Mouse (Mus musculus) lung, embryonic 14.5 days (tissue): ENCODE measurements around the gene Rab40c. TPM values are rescaled to one million over a fixed set of nuclear protein-coding genes. Genes with fewer than 3 reads are reported as not detected.

Experiments used
- ATAC-seq: fragments of 200-750 bp; cut with Nextera tagmentation; 2 replicates; pipeline ENCODE4 v1.8.0; 2017; ENCODE audit warnings: mild to moderate bottlenecking, moderate TSS enrichment, moderate library complexity; ENCODE audit not compliant: insufficient read depth
- DNase-seq: peaks from one replicate; pipeline ENCODE4 v3.0.0-alpha.2; 2015
- H3K27ac ChIP-seq: fragments of 300-500 bp; sonication (generic); 2 replicates; pipeline ENCODE4 v1.5.1; 2014; ENCODE audit warnings: low read depth, mild to moderate bottlenecking, moderate library complexity
- H3K27me3 ChIP-seq: fragments of 300-500 bp; sonication (generic); 2 replicates; pipeline ENCODE4 v1.6.1; 2014; ENCODE audit warnings: low read length, control low read depth; ENCODE audit not compliant: insufficient read depth
- H3K36me3 ChIP-seq: fragments of 300-500 bp; sonication (generic); 2 replicates; pipeline ENCODE4 v1.6.1; 2014; ENCODE audit warnings: control low read depth; ENCODE audit not compliant: insufficient read depth
- H3K4me1 ChIP-seq: fragments of 300-500 bp; sonication (generic); 2 replicates; pipeline ENCODE4 v1.6.1; 2014; ENCODE audit warnings: antibody characterized with exemption, control low read depth; ENCODE audit not compliant: insufficient read depth
- H3K4me2 ChIP-seq: fragments of 300-500 bp; sonication (generic); 2 replicates; pipeline ENCODE4 v1.6.1; 2014; ENCODE audit warnings: mild to moderate bottlenecking
- H3K4me3 ChIP-seq: fragments of 300-500 bp; sonication (generic); 2 replicates; pipeline ENCODE4 v1.5.1; 2014; ENCODE audit warnings: low read depth, low read length
- H3K9ac ChIP-seq: fragments of 300-500 bp; sonication (generic); 2 replicates; pipeline ENCODE4 v1.6.1; 2014
- H3K9me3 ChIP-seq: fragments of 300-500 bp; sonication (generic); 2 replicates; pipeline ENCODE4 v1.6.1; 2016; ENCODE audit warnings: low read depth, low read length, control low read depth
- CTCF ChIP-seq: IDR thresholded peaks from 2 replicates; pipeline ENCODE4 v1.5.1; 2016; ENCODE audit warnings: antibody characterized with exemption, low read depth
- WGBS: fragments of 180-500 bp; shearing (Covaris S2); extraction: QIAGEN DNeasy Blood & Tissue Kit; methylation state at CpG from one replicate; pipeline ENCODE4 v1.1.7; 2014; 5-methylcytosine and 5-hydroxymethylcytosine counted together
- polyA plus RNA-seq: library from polyadenylated mRNA; unstranded; fragments of >200 nt; fragmentation: Nextera tagmentation; extraction: Ambion mirVana; gene quantifications from 2 replicates; pipeline ENCODE4 v1.2.1, GENCODE M21; 2014

Gene Rab40c
- polyA plus RNA-seq, 1 experiment from 2014 or later, result 15.4 TPM

DNA sequence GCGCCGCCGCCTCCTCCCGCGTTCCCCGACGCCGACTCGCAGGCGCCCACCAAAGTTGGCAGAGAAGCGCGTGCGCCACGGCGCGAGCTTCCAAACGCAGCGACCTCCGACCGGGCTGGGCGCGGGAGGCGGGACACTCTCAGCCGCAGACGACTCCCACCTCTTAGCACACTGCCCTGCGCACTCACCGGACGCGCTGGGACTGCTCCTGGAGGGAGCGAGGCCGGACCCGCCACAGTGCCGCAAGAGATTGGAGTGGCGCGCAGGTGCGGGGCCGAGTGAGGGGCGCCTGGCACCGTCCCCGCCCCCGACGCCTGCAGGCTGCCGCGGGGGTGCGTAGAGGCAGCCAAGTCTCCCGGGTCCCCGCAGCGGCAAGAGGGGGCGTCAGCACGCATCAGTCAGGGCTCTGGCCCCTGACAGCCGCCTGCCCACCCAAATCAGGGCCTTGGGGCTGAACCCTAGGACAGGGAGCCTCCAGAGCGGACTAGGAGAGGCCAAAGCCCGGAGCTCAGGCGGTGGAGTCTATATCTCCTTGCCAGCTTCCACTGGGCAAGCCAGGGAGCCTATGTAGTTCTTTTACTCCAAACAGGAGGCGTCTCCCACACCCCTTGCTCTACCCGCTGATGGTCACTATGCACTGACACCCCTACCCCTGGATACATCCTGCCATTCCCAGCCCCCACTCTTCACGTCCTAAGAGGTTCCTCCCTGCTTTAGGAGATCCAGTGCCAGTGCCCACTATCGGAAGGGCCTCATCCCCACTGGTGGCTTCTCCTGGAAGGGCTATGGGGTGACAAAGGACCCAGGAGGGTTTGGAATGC is 32.5 kb upstream of the Rab40c start, which contains the start of gene A930017K11Rik:
A930017K11Rik (minus strand) TSS at position 763 of the 821 bp plus-strand sequence.
- peak within 1 kb of the TSS; percentile 41 for H3K4me3 ChIP-seq
- peaks cover 40% of the 10 kb centered on the region for H3K27me3 ChIP-seq
- 1% methylated on average over 57 of the region's 58 CpGs for WGBS
- no peak within 1 kb of the TSS for H3K27ac ChIP-seq
- no peaks in the 10 kb centered on the region for H3K9me3 ChIP-seq
- peak within 1 kb of the TSS; percentile 74 for H3K4me2 ChIP-seq
- no peak for TF ChIP-seq CTCF
- peak; percentile 43 for DNase-seq
- 0 out of 2 replicates have a peak, but pooled peaks cover 2% of the 10 kb centered on the region for H3K36me3 ChIP-seq
- 0 out of 2 replicates have a peak, but pooled peaks have one; percentile 35 for ATAC-seq
- H3K4me1 ChIP-seq, result no peaks in the 10 kb centered on the region
- peak within 1 kb of the TSS; percentile 0; the same call in 1 of the 2 replicates for H3K9ac ChIP-seq

- peak overlapping the region; percentile 0; the same call in 1 of the 2 replicates for H3K9ac ChIP-seq
- H3K4me1 ChIP-seq, result no peaks in the 10 kb centered on the region
- TF ChIP-seq CTCF, result no peak
- H3K27me3 ChIP-seq, result peaks cover 40% of the 10 kb centered on the region
- DNase-seq (peak; percentile 32), ATAC-seq (peak; percentile 18; the same call in 1 of the 2 replicates)
- no peaks in the 10 kb centered on the region for H3K36me3 ChIP-seq
- peak overlapping the region; percentile 74 for H3K4me2 ChIP-seq
- no peak overlapping the region for H3K27ac ChIP-seq
- no peaks in the 10 kb centered on the region for H3K9me3 ChIP-seq
- H3K4me3 ChIP-seq, result peak overlapping the region; percentile 41
- under 1% methylated on average over 33 of the region's 33 CpGs for WGBS
These were observed 31.8 kb upstream of the Rab40c start for GRCm38 (mm10) chr17:25951225-25951802.

DNA sequence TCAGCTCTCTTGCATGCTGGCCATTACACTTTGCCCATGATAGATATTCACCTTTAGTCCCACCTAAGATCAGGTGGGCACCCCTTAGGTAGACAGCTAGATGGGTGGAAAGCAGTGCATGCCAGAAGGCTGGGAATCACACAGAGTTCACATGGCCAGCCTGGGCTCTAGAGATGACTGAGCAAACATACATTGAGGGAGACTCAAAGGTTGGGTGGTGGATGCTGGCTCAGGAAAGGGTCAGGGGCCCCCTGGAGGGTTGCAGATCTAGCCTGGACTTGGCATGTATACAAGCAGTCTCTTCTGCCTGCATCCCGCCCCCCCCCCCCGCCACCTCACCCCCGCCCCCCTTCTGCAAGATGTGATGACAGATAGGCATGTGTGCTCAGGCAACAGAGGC is 31.2 kb upstream of the Rab40c start:
- Histone ChIP-seq H3K9me3 (no peaks in the 10 kb centered on the region), H3K27me3 (peaks cover 40% of the 10 kb centered on the region), H3K27ac (no peak overlapping the region), H3K36me3 (no peaks in the 10 kb centered on the region), H3K9ac (no peak overlapping the region), H3K4me2 (no peak overlapping the region), H3K4me3 (no peak overlapping the region), H3K4me1 (no peaks in the 10 kb centered on the region)
- no peak for ATAC-seq
- no peak for TF ChIP-seq CTCF
- DNase-seq, result no peak
- 0% methylated on average over 3 of the region's 3 CpGs for WGBS

DNA sequence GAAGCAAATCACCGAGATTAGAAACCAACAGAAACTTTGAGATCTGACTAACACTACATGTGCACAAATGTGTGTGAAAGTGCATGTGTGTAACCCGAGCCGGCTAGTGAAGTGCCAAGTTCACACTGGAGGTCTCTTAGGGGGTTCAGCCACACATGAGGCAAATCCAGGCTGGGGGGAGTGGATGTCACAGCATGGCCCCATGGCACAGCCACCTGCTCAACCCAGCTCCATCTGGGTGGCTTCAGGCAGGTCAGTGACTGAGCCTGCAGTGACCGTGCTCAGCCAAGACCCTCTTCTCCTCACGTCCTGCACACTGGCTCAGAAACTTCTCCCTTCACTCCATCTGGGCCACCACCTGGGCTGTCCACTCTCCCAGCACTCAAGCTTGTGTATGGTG is 30.5 kb upstream of the Rab40c start:
- Histone ChIP-seq H3K36me3 (no peaks in the 10 kb centered on the region), H3K27ac (no peak overlapping the region), H3K4me2 (no peak overlapping the region), H3K4me1 (no peaks in the 10 kb centered on the region), H3K9ac (no peak overlapping the region), H3K27me3 (peaks cover 40% of the 10 kb centered on the region), H3K4me3 (no peak overlapping the region), H3K9me3 (no peaks in the 10 kb centered on the region)
- WGBS, result 59% methylated on average over 5 of the region's 5 CpGs
- DNase-seq (no peak), ATAC-seq (no peak)
- no peak for TF ChIP-seq CTCF

DNA sequence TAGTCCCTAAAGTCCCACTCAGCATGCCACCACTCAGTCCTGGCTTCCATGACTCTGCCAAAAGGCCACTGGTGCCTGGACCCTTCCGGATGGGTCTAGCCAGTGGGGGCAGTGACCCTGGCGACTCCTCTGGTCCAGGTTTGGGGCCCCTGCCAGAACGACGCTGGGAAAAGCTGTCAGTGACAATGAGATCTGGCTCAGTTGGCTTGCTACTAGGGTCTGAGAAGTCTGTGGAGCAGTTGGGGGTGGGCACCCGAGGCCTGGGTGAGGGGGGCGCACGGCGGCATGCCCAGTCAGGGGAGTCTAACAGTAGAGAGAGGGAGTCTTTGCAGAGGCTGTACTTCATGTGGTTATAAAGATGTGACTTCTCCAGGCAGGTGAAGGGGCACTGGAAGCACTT is 28.5 kb upstream of the Rab40c start:
- Histone ChIP-seq H3K27ac (no peak overlapping the region), H3K9me3 (no peaks in the 10 kb centered on the region), H3K27me3 (peaks cover 33% of the 10 kb centered on the region), H3K4me3 (no peak overlapping the region), H3K4me1 (no peaks in the 10 kb centered on the region), H3K4me2 (no peak overlapping the region), H3K36me3 (no peaks in the 10 kb centered on the region), H3K9ac (no peak overlapping the region)
- TF ChIP-seq CTCF, result no peak
- 76% methylated on average over 8 of the region's 8 CpGs for WGBS
- DNase-seq (no peak), ATAC-seq (no peak)

- no peak overlapping the region; the same call in 1 of the 2 replicates for H3K9ac ChIP-seq
These were observed 28.0 kb upstream of the Rab40c start for GRCm38 (mm10) chr17:25947576-25947975.

GRCm38 (mm10) chr17:25946891-25947290 is 27.4 kb upstream of the Rab40c start:
- WGBS, result 79% methylated on average over 8 of the region's 8 CpGs
- ATAC-seq (no peak), DNase-seq (no peak)
- Histone ChIP-seq H3K4me2 (no peak overlapping the region), H3K9me3 (no peaks in the 10 kb centered on the region), H3K9ac (no peak overlapping the region; the same call in 1 of the 2 replicates), H3K36me3 (no peaks in the 10 kb centered on the region), H3K27ac (no peak overlapping the region), H3K4me1 (no peaks in the 10 kb centered on the region), H3K4me3 (no peak overlapping the region), H3K27me3 (peaks cover 22% of the 10 kb centered on the region)
- no peak for TF ChIP-seq CTCF

More at GRCm38 (mm10) chr17:25947576-25947975, 28.0 kb upstream of the Rab40c start:
- Histone ChIP-seq H3K4me2 (no peak overlapping the region), H3K9me3 (no peaks in the 10 kb centered on the region), H3K27ac (no peak overlapping the region), H3K27me3 (peaks cover 29% of the 10 kb centered on the region), H3K36me3 (no peaks in the 10 kb centered on the region), H3K4me1 (no peaks in the 10 kb centered on the region), H3K4me3 (no peak overlapping the region)
- ATAC-seq (no peak), DNase-seq (no peak)
- 87% methylated on average over 4 of the region's 4 CpGs for WGBS
- no peak for TF ChIP-seq CTCF
